Mouse (Mus musculus) left cerebral cortex, postnatal 10 days (tissue): Measurements from ENCODE around the gene Rpusd3. TPM values are rescaled to one million over a fixed set of nuclear protein-coding genes. Genes with fewer than 3 reads are reported as not detected.

ENCODE experiments used
- microRNA-seq: library from miRNA; unstranded; fragments of <30 nt; microRNA quantifications from one replicate; pipeline ENCODE4 v1.2.0, GENCODE M21; 2022
- total RNA-seq, 2 experiments: library from RNA; stranded (reverse); gene quantifications; 2 replicates each; pipeline ENCODE4 v1.2.3; 2021

The Rpusd3 gene
- total RNA-seq, 2 experiments from 2014 or later = 15.8 to 19.8 TPM

Small RNA genes within 50 kb of the gene (microRNA-seq; reads per million reads assigned to microRNA genes)
- not detected for gene Gm24387

Other genes with a start within 250 kb of the Rpusd3 start
- gene Lhfpl4, start 224.0 kb downstream of the Rpusd3 start, total RNA-seq = 100 to 1,000 TPM; 104 to 111 TPM
- 10 to 100 TPM; 24.8 to 26.2 TPM for gene Mtmr14, start 181.5 kb downstream of the Rpusd3 start, total RNA-seq
- gene Cpne9, start 137.0 kb downstream of the Rpusd3 start, total RNA-seq = 10 to 100 TPM; 21.0 to 22.3 TPM
- 10 to 100 TPM; 24.7 TPM for gene Brpf1, start 112.2 kb downstream of the Rpusd3 start, total RNA-seq
- gene Ogg1, start 92.4 kb downstream of the Rpusd3 start, total RNA-seq = 1 to 10 TPM; 5.5 to 6.4 TPM
- 100 to 1,000 TPM; 107 to 112 TPM for gene Camk1, start 75.4 kb downstream of the Rpusd3 start, total RNA-seq
- gene Tada3, start 41.5 kb downstream of the Rpusd3 start, total RNA-seq = 10 to 100 TPM; 50.5 to 52.5 TPM
- gene Arpc4, start 41.2 kb downstream of the Rpusd3 start, total RNA-seq = 100 to 1,000 TPM; 318 to 324 TPM
- 1 to 10 TPM; 6.1 to 8.1 TPM for gene Ttll3, start 30.1 kb downstream of the Rpusd3 start, total RNA-seq
- not detected for gene Cidec, start 16.4 kb upstream of the Rpusd3 start, total RNA-seq
- gene Jagn1, start 23.2 kb upstream of the Rpusd3 start, total RNA-seq = 10 to 100 TPM; 42.7 to 44.8 TPM
- gene Il17re, start 39.1 kb upstream of the Rpusd3 start, total RNA-seq = under 1 TPM; 0.55 to 0.66 TPM
- 1 to 10 TPM; 2.5 to 3.2 TPM for gene Il17rc, start 52.1 kb upstream of the Rpusd3 start, total RNA-seq
- 10 to 100 TPM; 87.4 to 88.4 TPM for gene Creld1, start 64.0 kb upstream of the Rpusd3 start, total RNA-seq
- gene Prrt3, start 82.6 kb upstream of the Rpusd3 start, total RNA-seq = 10 to 100 TPM; 34.1 to 36.0 TPM
- 10 to 100 TPM; 78.8 to 79.2 TPM for gene Emc3, start 112.3 kb upstream of the Rpusd3 start, total RNA-seq
- 1 to 10 TPM; 3.3 to 3.6 TPM for gene Fancd2, start 112.3 kb upstream of the Rpusd3 start, total RNA-seq
- gene Fancd2os, start 181.4 kb upstream of the Rpusd3 start, total RNA-seq = not detected
- 100 to 1,000 TPM; 210 to 211 TPM for gene Brk1, start 185.4 kb upstream of the Rpusd3 start, total RNA-seq
- 10 to 100 TPM; 45.1 to 49.9 TPM for gene Vhl, start 204.6 kb upstream of the Rpusd3 start, total RNA-seq
- 10 to 100 TPM; 13.0 to 14.2 TPM for gene Irak2, start 219.1 kb upstream of the Rpusd3 start, total RNA-seq